In the genomic region with DNA sequence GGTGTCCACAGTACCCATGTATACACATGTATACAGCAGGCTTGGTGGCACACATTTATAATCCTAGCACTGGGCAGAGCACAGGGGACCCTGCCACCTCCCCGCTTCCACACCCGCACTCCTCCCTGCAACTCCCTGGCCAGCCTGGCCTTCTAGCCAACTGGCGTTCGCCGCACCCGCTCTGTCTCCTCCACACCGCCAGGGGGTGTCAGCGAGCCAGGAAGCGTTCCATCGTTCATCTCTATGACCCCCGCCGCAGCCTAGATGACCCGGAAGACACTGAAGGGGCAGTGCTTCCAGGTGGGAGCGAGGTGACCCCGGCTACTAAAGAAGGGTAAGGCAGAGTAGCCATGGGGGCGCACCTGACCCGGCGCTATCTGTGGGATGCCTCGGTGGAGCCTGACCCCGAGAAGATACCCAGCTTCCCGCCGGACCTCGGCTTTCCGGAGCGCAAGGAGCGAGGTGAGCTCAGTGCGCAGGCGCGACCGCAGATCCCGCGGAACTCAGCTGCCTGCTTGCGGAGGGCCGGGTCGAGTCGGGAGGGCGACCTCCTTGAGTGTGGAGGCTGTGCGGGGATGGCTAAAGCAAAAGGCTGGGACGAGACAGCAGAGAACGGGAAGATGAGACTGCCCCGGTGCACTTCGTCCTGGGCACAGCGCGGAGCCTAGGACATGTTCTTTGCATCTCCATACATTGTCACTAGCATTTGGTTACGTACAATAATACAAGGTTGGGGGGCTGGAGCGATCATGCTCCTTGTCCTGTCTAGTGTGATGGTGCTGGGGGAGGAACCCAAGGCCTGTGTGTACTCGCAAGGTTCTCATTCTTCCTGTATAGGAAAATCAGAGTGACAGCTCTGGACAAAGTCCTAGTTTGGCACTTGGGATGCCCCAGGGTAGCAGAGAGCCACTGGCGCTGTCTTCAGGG, we compare ENCODE assay signal across 8 mouse cellular contexts. TPM values are rescaled to one million over a fixed set of nuclear protein-coding genes. Genes with fewer than 3 reads are reported as not detected.
A peak's percentile ranks its signal among the peaks of the same experiment; 100 is the strongest.
DNase-seq lines count a peak whose midpoint lies in the region; ATAC-seq and TF ChIP-seq lines count a peak whose summit lies in the region.

A gene (plus strand): TSS at position 203 of the 927 bp plus-strand sequence.

- peaks cover 29% of the 10 kb centered on the region for H3K36me3 ChIP-seq in hindbrain, embryonic 10.5 days
- H3K36me3 ChIP-seq in lung, postnatal 0 days (ENCODE audit: insufficient read depth, low read length), result peaks cover 6% of the 10 kb centered on the region; the same call in 1 of the 2 replicates

- TF ChIP-seq CTCF in lung, postnatal 0 days (IDR thresholded peaks at IDR 0.05), result peak; percentile 99

- peak; percentile 80 for ATAC-seq in frontal cortex, adult (ENCODE audit: low TSS enrichment)
- ATAC-seq in lung, postnatal 0 days, result peak; percentile 90

- peak within 1 kb of the TSS; percentile 83 for H3K4me3 ChIP-seq in hindbrain, embryonic 10.5 days
- H3K4me3 ChIP-seq in lung, postnatal 0 days (ENCODE audit: low read depth, low read length), result peak within 1 kb of the TSS; percentile 71

- H3K27ac ChIP-seq in hindbrain, embryonic 10.5 days, result peak within 1 kb of the TSS; percentile 96
- peak within 1 kb of the TSS; percentile 66 for H3K27ac ChIP-seq in lung, postnatal 0 days (ENCODE audit: low read length)

- under 1% methylated on average over 48 of the region's 48 CpGs for WGBS in hindbrain, embryonic 10.5 days
- WGBS in lung, postnatal 0 days, result under 1% methylated on average over 48 of the region's 48 CpGs

- no peak for TF ChIP-seq EP300 in lung, postnatal 0 days (IDR thresholded peaks at IDR 0.05)

- peak; percentile 64 for DNase-seq in MEL-GATA-1-ER (ENCODE audit: extremely low read depth, low read depth)
- peak; percentile 99 for DNase-seq in cerebellum, adult 8-10 months
- peak; percentile 96 for DNase-seq in hindbrain, embryonic 10.5 days (ENCODE audit: low spot score)
- peak; percentile 95 for DNase-seq in layer of hippocampus, adult 9-11 months
- DNase-seq in lung, postnatal 0 days (ENCODE audit: low spot score), result peak; percentile 91
- DNase-seq in ovary, postnatal 14 days (ENCODE audit: low spot score), result peak; percentile 98
- peak; percentile 96 for DNase-seq in thymus, postnatal 14 days

- peak within 1 kb of the TSS; percentile 81 for H3K4me2 ChIP-seq in lung, postnatal 0 days (replicated peaks; ENCODE audit: low read depth, low read length)

- peaks cover 23% of the 10 kb centered on the region for H3K4me1 ChIP-seq in hindbrain, embryonic 10.5 days (replicated peaks)
- peaks cover 6% of the 10 kb centered on the region; the same call in 1 of the 2 replicates for H3K4me1 ChIP-seq in lung, postnatal 0 days (ENCODE audit: insufficient read depth, low read depth, low read length)

- H3K9ac ChIP-seq in lung, postnatal 0 days (replicated peaks; ENCODE audit: low read depth), result peak within 1 kb of the TSS; percentile 62

- H3K9me3 ChIP-seq in hindbrain, embryonic 10.5 days, result no peaks in the 10 kb centered on the region
- no peaks in the 10 kb centered on the region for H3K9me3 ChIP-seq in lung, postnatal 0 days (ENCODE audit: low read length)

- no peaks in the 10 kb centered on the region for H3K27me3 ChIP-seq in hindbrain, embryonic 10.5 days (ENCODE audit: insufficient read depth, poor library complexity, severe bottlenecking)
- H3K27me3 ChIP-seq in lung, postnatal 0 days (replicated peaks; ENCODE audit: insufficient read depth, low read length), result no peaks in the 10 kb centered on the region

RNA-seq across cellular contexts. Expression of the gene that starts here (rescaled TPM):
- 359 and 398 TPM in 2 replicates for polyA plus RNA-seq in hindbrain, embryonic 10.5 days (2016; fragmentation: Nextera tagmentation; extraction: Ambion mirVana)
- 258 and 286 TPM in 2 replicates for polyA plus RNA-seq in lung, postnatal 0 days (2015; fragmentation: Nextera tagmentation; extraction: Ambion mirVana)

Comparison
In these comparisons a context has a peak if more than half of its experiments do, and no peak if none do; other contexts are left out.
1. Peak in every context shown above with its lines: DNase-seq, ATAC-seq, H3K4me3 ChIP-seq and H3K27ac ChIP-seq.